Mouse (Mus musculus): ENCODE measurements around the gene Gdf7.
A peak's percentile ranks its signal among the peaks of the same experiment; 100 is the strongest.

Gdf7 gene

GRCm38 (mm10) chr12:8296154-8296553, 5.6 kb downstream of the Gdf7 start:
- no peak for DNase-seq

- DNase-seq: no peak
These were observed 6.3 kb downstream of the Gdf7 start for GRCm38 (mm10) chr12:8295307-8295913.

- peak; percentile 62 for DNase-seq
These were observed 10.4 kb downstream of the Gdf7 start for GRCm38 (mm10) chr12:8291157-8291853.

- DNase-seq: no peak
These were observed 12.3 kb downstream of the Gdf7 start for GRCm38 (mm10) chr12:8289499-8289898.

- DNase-seq: no peak
These were observed 12.7 kb downstream of the Gdf7 start for GRCm38 (mm10) chr12:8289099-8289498.

GRCm38 (mm10) chr12:8287970-8288369, 13.8 kb downstream of the Gdf7 start:
- no peak for DNase-seq

- no peak for DNase-seq
These were observed 20.3 kb downstream of the Gdf7 start for GRCm38 (mm10) chr12:8281225-8282017.

- no peak for DNase-seq
These were observed 26.3 kb downstream of the Gdf7 start for GRCm38 (mm10) chr12:8275424-8275823.

GRCm38 (mm10) chr12:8273471-8274171, 28.1 kb downstream of the Gdf7 start:
- no peak for DNase-seq

- DNase-seq: no peak
These were observed 30.3 kb downstream of the Gdf7 start for GRCm38 (mm10) chr12:8271405-8271804.

- DNase-seq: no peak
These were observed 32.1 kb downstream of the Gdf7 start for GRCm38 (mm10) chr12:8269627-8270026.

- DNase-seq: no peak
These were observed 35.4 kb downstream of the Gdf7 start for GRCm38 (mm10) chr12:8266311-8266710.

- DNase-seq: no peak
These were observed 41.5 kb downstream of the Gdf7 start for GRCm38 (mm10) chr12:8260297-8260696.

Data from cerebellum, postnatal 36 days (tissue).